Mouse (Mus musculus): ENCODE results near the gene Gm3182. TPM values are rescaled to one million over a fixed set of nuclear protein-coding genes. Genes with fewer than 3 reads are reported as not detected.
"Not testable (repeated sequence)": the region's sequence is repeated elsewhere in the genome, so short reads cannot be mapped to it uniquely, and the experiment has no call there.

Gene Gm3182
- polyA plus RNA-seq (2011; ENCODE audit: insufficient read depth, insufficient read length, low read depth, missing spikeins): not detected in 2 replicates

- not testable (repeated sequence) for H3K4me1 ChIP-seq (ENCODE audit: control insufficient read depth, insufficient read depth, low read length); H3K36me3 ChIP-seq (ENCODE audit: control insufficient read depth, insufficient read depth, low read length, poor library complexity, severe bottlenecking); H3K9me3 ChIP-seq (replicated peaks; ENCODE audit: control insufficient read depth, insufficient read depth, low read length, poor library complexity, severe bottlenecking); H3K4me3 ChIP-seq (ENCODE audit: low read depth, low read length); H3K9ac ChIP-seq (ENCODE audit: low read depth, poor library complexity, severe bottlenecking); H3K27ac ChIP-seq (ENCODE audit: insufficient read depth, low read length); H3K27me3 ChIP-seq (ENCODE audit: control insufficient read depth, insufficient read depth, low read length, poor library complexity, severe bottlenecking)
These were observed at the start of gene Gm3182 for GRCm38 (mm10) chr14:4481445-4481844. TSS of gene Gm3182 (plus strand) at chr14:4481745.

- not testable (repeated sequence) for H3K4me1 ChIP-seq (ENCODE audit: control insufficient read depth, insufficient read depth, low read length); H3K27ac ChIP-seq (ENCODE audit: insufficient read depth, low read length); H3K36me3 ChIP-seq (ENCODE audit: control insufficient read depth, insufficient read depth, low read length, poor library complexity, severe bottlenecking); H3K9me3 ChIP-seq (replicated peaks; ENCODE audit: control insufficient read depth, insufficient read depth, low read length, poor library complexity, severe bottlenecking); H3K27me3 ChIP-seq (ENCODE audit: control insufficient read depth, insufficient read depth, low read length, poor library complexity, severe bottlenecking); H3K9ac ChIP-seq (ENCODE audit: low read depth, poor library complexity, severe bottlenecking)
- H3K4me3 ChIP-seq (ENCODE audit: low read depth, low read length): peak overlapping the region; percentile 49; the same call in 1 of the 2 replicates
These were observed 17.9 kb downstream of the Gm3182 start for GRCm38 (mm10) chr14:4499425-4499824.

Other genes starting within 250 kb of the Gm3182 start
- not detected in 2 replicates for gene Gm3138, start 232.1 kb upstream of the Gm3182 start, polyA plus RNA-seq (2011; ENCODE audit: insufficient read depth, insufficient read length, low read depth, missing spikeins)
- gene Gm3149, start 164.5 kb upstream of the Gm3182 start, polyA plus RNA-seq (2011; ENCODE audit: insufficient read depth, insufficient read length, low read depth, missing spikeins): not detected in 2 replicates
- gene 2610042L04Rik, start 147.0 kb upstream of the Gm3182 start, polyA plus RNA-seq (2011; ENCODE audit: insufficient read depth, insufficient read length, low read depth, missing spikeins): not detected in 2 replicates
- not detected in 2 replicates for gene Gm3159, start 84.2 kb upstream of the Gm3182 start, polyA plus RNA-seq (2011; ENCODE audit: insufficient read depth, insufficient read length, low read depth, missing spikeins)
- gene Gm3164, start 66.3 kb upstream of the Gm3182 start, polyA plus RNA-seq (2011; ENCODE audit: insufficient read depth, insufficient read length, low read depth, missing spikeins): 1.2 TPM in 1 of 2 replicates, not detected in the other
- gene Gm3173, start 50.8 kb upstream of the Gm3182 start, polyA plus RNA-seq (2011; ENCODE audit: insufficient read depth, insufficient read length, low read depth, missing spikeins): 1.5 TPM in 1 of 2 replicates, not detected in the other
- not detected in 2 replicates for gene Gm3047, start 73.7 kb downstream of the Gm3182 start, polyA plus RNA-seq (2011; ENCODE audit: insufficient read depth, insufficient read length, low read depth, missing spikeins)
- not detected in 2 replicates for gene Gm8159, start 150.6 kb downstream of the Gm3182 start, polyA plus RNA-seq (2011; ENCODE audit: insufficient read depth, insufficient read length, low read depth, missing spikeins)
- gene Gm3239, start 182.4 kb downstream of the Gm3182 start, polyA plus RNA-seq (2011; ENCODE audit: insufficient read depth, insufficient read length, low read depth, missing spikeins): not detected in 2 replicates
- gene Gm7876, start 227.5 kb downstream of the Gm3182 start, polyA plus RNA-seq (2011; ENCODE audit: insufficient read depth, insufficient read length, low read depth, missing spikeins): not detected in 2 replicates
- gene Gm3252, start 245.0 kb downstream of the Gm3182 start, polyA plus RNA-seq (2011; ENCODE audit: insufficient read depth, insufficient read length, low read depth, missing spikeins): 0.44 TPM in 1 of 2 replicates, not detected in the other

All from ES-Bruce4 (cell line).